Mouse (Mus musculus) olfactory bulb, adult 2 months (tissue): ENCODE data around the gene Sirt3. TPM values are rescaled to one million over a fixed set of nuclear protein-coding genes. Genes with fewer than 3 reads are reported as not detected.

Source experiments
- H3K27ac ChIP-seq: fragments of 200-500 bp; 2 replicates; pipeline ENCODE4 v1.5.1; 2012; ENCODE audit warnings: low read depth, low read length; ENCODE audit not compliant: insufficient read depth
- H3K4me1 ChIP-seq: fragments of 200-500 bp; 2 replicates; pipeline ENCODE4 v1.6.1; 2012; ENCODE audit warnings: low read length; ENCODE audit not compliant: control insufficient read depth, insufficient read depth
- H3K4me3 ChIP-seq: fragments of 200-500 bp; 2 replicates; pipeline ENCODE4 v1.5.1; 2012; ENCODE audit warnings: mild to moderate bottlenecking, low read depth, low read length, moderate library complexity; ENCODE audit not compliant: insufficient read depth
- CTCF ChIP-seq: fragments of 200-500 bp; IDR thresholded peaks from 2 replicates; pipeline ENCODE4 v1.5.1; 2012; ENCODE audit warnings: low read depth, mild to moderate bottlenecking, low read length, moderate library complexity; ENCODE audit not compliant: insufficient read depth
- POLR2A ChIP-seq: fragments of 200-500 bp; IDR thresholded peaks from 2 replicates; pipeline ENCODE4 v1.6.1; 2012; ENCODE audit warnings: mild to moderate bottlenecking, low read depth, low read length, moderate library complexity; ENCODE audit not compliant: insufficient read depth
- WGBS: fragments of 180-500 bp; shearing (Covaris S2); methylation state at CpG from one replicate; pipeline ENCODE4 v1.1.7; 2018; 5-methylcytosine and 5-hydroxymethylcytosine counted together
- polyA plus RNA-seq: library from polyadenylated mRNA; stranded (reverse); fragments of >200 nt; gene quantifications from 2 replicates; pipeline ENCODE4 v1.2.4, GENCODE M21; 2012; ENCODE audit warnings: low replicate concordance; ENCODE audit not compliant: missing spikeins, insufficient read depth, insufficient read length

The Sirt3 gene
- polyA plus RNA-seq, 1 experiment: not detected

- no peak for TF ChIP-seq CTCF
- no peak for TF ChIP-seq POLR2A
- no peak within 1 kb of the TSS for H3K27ac ChIP-seq
Measured at GRCm38 (mm10) chr7:140834968-140835757, 46.9 kb downstream of the Sirt3 start, which contains the start of gene Urah. TSS of gene Urah (plus strand) at chr7:140835018.

GRCm38 (mm10) chr7:140833341-140833740, 48.8 kb downstream of the Sirt3 start:
- peaks cover under 1% of the 10 kb centered on the region; the same call in 1 of the 2 replicates for H3K4me1 ChIP-seq
- TF ChIP-seq CTCF (no peak), POLR2A (no peak)
- H3K4me3 ChIP-seq: no peak overlapping the region
- 86% methylated on average over 4 of the region's 4 CpGs for WGBS
- no peak overlapping the region for H3K27ac ChIP-seq

More at GRCm38 (mm10) chr7:140834968-140835757, 46.9 kb downstream of the Sirt3 start, which contains the start of gene Urah:
- Histone ChIP-seq H3K4me1 (no peaks in the 10 kb centered on the region), H3K4me3 (no peak within 1 kb of the TSS)
- 53% methylated on average over 20 of the region's 20 CpGs for WGBS

- WGBS: 77% methylated on average over 6 of the region's 6 CpGs
- Histone ChIP-seq H3K4me3 (no peak overlapping the region), H3K27ac (no peak overlapping the region), H3K4me1 (peaks cover 2% of the 10 kb centered on the region; the same call in 1 of the 2 replicates)
- TF ChIP-seq CTCF: no peak
- no peak for TF ChIP-seq POLR2A
Measured at GRCm38 (mm10) chr7:140831447-140831846, 50.7 kb downstream of the Sirt3 start.

GRCm38 (mm10) chr7:140828171-140828881, 53.8 kb downstream of the Sirt3 start:
- TF ChIP-seq POLR2A (no peak), CTCF (no peak)
- peak overlapping the region; percentile 75 for H3K27ac ChIP-seq
- peaks cover 2% of the 10 kb centered on the region; the same call in 1 of the 2 replicates for H3K4me1 ChIP-seq
- WGBS: 17% methylated on average over 8 of the region's 8 CpGs
- no peak overlapping the region for H3K4me3 ChIP-seq

- H3K4me3 ChIP-seq: no peak overlapping the region
- H3K27ac ChIP-seq: no peak overlapping the region
- TF ChIP-seq POLR2A: no peak
- peaks cover 8% of the 10 kb centered on the region for H3K4me1 ChIP-seq
- 92% methylated on average over 4 of the region's 4 CpGs for WGBS
Measured at GRCm38 (mm10) chr7:140822731-140823130, 59.4 kb downstream of the Sirt3 start.

- H3K4me1 ChIP-seq: peaks cover 8% of the 10 kb centered on the region
- TF ChIP-seq POLR2A (peak; percentile 47; the same call in 1 of the 2 replicates), CTCF (no peak)
- peak within 1 kb of the TSS; percentile 76 for H3K4me3 ChIP-seq
- WGBS: 3% methylated on average over 21 of the region's 21 CpGs
- H3K27ac ChIP-seq: peak within 1 kb of the TSS; percentile 56
Measured at GRCm38 (mm10) chr7:140821653-140822329, 60.3 kb downstream of the Sirt3 start, which contains the start of gene Zfp941. TSS of gene Zfp941 (minus strand) at chr7:140822178.

- H3K4me3 ChIP-seq: peak overlapping the region; percentile 76
- peaks cover 8% of the 10 kb centered on the region for H3K4me1 ChIP-seq
- H3K27ac ChIP-seq: peak overlapping the region; percentile 56; the same call in 1 of the 2 replicates
- WGBS: 22% methylated on average over 5 of the region's 5 CpGs
- TF ChIP-seq POLR2A: no peak
- no peak for TF ChIP-seq CTCF
Measured at GRCm38 (mm10) chr7:140821305-140821652, 60.8 kb downstream of the Sirt3 start.

GRCm38 (mm10) chr7:140820173-140820572, 61.9 kb downstream of the Sirt3 start:
- Histone ChIP-seq H3K4me3 (no peak overlapping the region), H3K4me1 (peaks cover 8% of the 10 kb centered on the region), H3K27ac (no peak overlapping the region)
- TF ChIP-seq CTCF (no peak), POLR2A (no peak)
- WGBS: 53% methylated on average over 4 of the region's 4 CpGs

Other genes with a start within 250 kb of the Sirt3 start
- not detected in 2 replicates for gene Olfr53, start 235.9 kb downstream of the Sirt3 start, polyA plus RNA-seq
- not detected in 2 replicates for gene Olfr539, start 222.4 kb downstream of the Sirt3 start, polyA plus RNA-seq
- gene Olfr45, start 200.4 kb downstream of the Sirt3 start, polyA plus RNA-seq: not detected in 2 replicates
- not detected in 2 replicates for gene Olfr541, start 185.0 kb downstream of the Sirt3 start, polyA plus RNA-seq
- not detected in 2 replicates for gene Cyp2e1, start 118.6 kb downstream of the Sirt3 start, polyA plus RNA-seq
- gene Syce1, start 94.5 kb downstream of the Sirt3 start, polyA plus RNA-seq: not detected in 2 replicates
- gene Zfp941, start 60.1 kb downstream of the Sirt3 start, polyA plus RNA-seq: not detected in 2 replicates
- gene Urah, start 47.3 kb downstream of the Sirt3 start, polyA plus RNA-seq: not detected in 2 replicates
- not detected in 2 replicates for gene Scgb1c1, start 36.8 kb downstream of the Sirt3 start, polyA plus RNA-seq
- gene Odf3, start 34.5 kb downstream of the Sirt3 start, polyA plus RNA-seq: not detected in 2 replicates
- not detected in 2 replicates for gene Gm45785, start 26.0 kb downstream of the Sirt3 start, polyA plus RNA-seq
- gene Ric8a, start 25.4 kb downstream of the Sirt3 start, polyA plus RNA-seq: not detected in 2 replicates
- gene Bet1l, start 24.7 kb downstream of the Sirt3 start, polyA plus RNA-seq: not detected in 2 replicates
- not detected in 2 replicates for gene Psmd13, start 341 bp downstream of the Sirt3 start, polyA plus RNA-seq
- gene Cox8b, start 18.1 kb upstream of the Sirt3 start, polyA plus RNA-seq: not detected in 2 replicates
- not detected in 2 replicates for gene Nlrp6, start 38.6 kb upstream of the Sirt3 start, polyA plus RNA-seq
- gene Pgghg, start 59.1 kb upstream of the Sirt3 start, polyA plus RNA-seq: not detected in 2 replicates
- not detected in 2 replicates for gene Ifitm5, start 68.0 kb upstream of the Sirt3 start, polyA plus RNA-seq
- not detected in 2 replicates for gene Gm45717, start 73.6 kb upstream of the Sirt3 start, polyA plus RNA-seq
- gene Ifitm2, start 73.7 kb upstream of the Sirt3 start, polyA plus RNA-seq: not detected in 2 replicates
- not detected in 2 replicates for gene Ifitm1, start 84.9 kb upstream of the Sirt3 start, polyA plus RNA-seq
- gene Ifitm3, start 128.5 kb upstream of the Sirt3 start, polyA plus RNA-seq: not detected in 2 replicates
- not detected in 2 replicates for gene Ifitm6, start 135.6 kb upstream of the Sirt3 start, polyA plus RNA-seq
- gene Gm17387, start 146.8 kb upstream of the Sirt3 start, polyA plus RNA-seq: not detected in 2 replicates
- not detected in 2 replicates for gene B4galnt4, start 178.8 kb upstream of the Sirt3 start, polyA plus RNA-seq
- gene Pkp3, start 195.9 kb upstream of the Sirt3 start, polyA plus RNA-seq: not detected in 2 replicates
- gene Sigirr, start 218.3 kb upstream of the Sirt3 start, polyA plus RNA-seq: not detected in 2 replicates
- not detected in 2 replicates for gene Ano9, start 235.5 kb upstream of the Sirt3 start, polyA plus RNA-seq
- gene Ptdss2, start 240.1 kb upstream of the Sirt3 start, polyA plus RNA-seq: not detected in 2 replicates